Mouse (Mus musculus): Measurements from ENCODE around the gene Ifngr2.
A peak's percentile ranks its signal among the peaks of the same experiment; 100 is the strongest.

Ifngr2 gene

DNA sequence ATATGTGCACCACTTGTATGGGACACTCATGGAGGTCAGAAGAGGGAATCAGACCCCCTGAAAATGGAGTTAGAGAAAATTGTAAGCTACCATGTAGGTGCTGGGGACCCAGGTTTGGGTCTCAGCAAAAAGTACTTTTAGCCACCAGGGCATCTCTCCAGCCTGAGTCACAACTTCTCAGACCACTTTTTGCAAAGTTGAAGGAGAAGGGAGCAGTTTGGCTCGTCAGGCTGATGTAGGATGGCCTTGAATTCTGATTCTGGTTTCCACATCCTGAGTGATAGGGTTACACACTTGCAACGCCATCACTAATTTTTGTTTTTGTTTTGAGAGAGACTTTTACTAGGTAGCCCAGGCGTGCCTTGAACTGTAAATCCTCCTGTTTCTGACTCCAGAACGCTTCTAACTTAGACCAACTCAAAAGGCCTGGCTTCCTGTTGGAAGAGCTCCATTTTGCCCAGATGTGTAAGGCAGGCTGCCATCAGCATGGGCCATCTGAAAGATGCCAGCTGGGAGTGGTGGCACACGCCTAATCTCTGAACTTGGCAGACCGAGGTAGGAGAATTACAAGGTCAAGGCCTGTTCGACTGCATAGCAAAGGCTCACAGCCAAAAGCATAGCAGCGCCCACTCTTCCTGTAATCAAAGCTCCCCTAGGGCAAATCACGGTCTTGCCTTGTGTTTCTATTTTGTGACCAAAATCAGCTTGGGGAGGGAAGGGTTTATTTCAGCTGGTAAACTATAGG, 62.8 kb downstream of the Ifngr2 start:
- peak; percentile 61 for DNase-seq (ENCODE audit: low spot score)

DNA sequence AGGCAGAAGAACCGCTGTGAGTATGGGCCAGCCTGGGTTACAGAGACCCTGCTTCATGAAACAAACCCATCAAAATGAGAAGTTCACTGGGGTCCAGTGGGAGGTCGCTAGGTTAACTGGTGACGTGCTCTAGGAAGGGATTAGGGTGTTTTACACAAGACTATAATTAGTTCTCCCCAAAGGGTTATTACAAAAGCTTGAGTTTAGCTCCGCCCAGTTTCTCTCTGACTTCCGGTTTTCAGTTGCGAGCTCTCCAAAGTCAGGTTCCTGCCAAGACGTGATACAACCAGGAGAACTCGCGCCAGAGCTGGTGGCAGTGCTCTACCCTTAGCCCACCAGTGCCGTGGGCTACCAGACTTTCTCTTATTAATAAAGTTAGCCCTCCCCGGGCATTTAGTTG, 64.4 kb downstream of the Ifngr2 start:
- DNase-seq (ENCODE audit: low spot score): no peak

DNA sequence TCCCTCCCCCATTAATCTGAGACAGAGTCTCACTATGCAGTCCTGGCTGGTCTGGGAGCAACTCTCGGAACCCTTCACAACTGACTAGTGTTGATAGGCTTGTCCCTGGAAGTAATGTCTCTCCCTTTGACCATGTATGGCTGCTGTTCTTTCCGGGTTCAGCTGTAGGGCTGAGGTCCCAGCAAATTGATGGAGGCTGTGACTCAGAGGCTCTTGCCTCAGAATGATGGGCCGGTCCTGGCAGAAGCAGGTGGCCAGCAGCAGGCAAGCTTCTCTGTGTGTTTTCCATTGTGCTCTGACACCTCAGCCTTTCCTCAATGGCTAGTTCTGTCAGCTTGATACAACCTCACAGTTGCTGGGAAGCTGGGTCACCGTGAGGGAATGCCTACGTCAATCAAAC, 65.7 kb downstream of the Ifngr2 start:
- no peak for DNase-seq (ENCODE audit: low spot score)

DNA sequence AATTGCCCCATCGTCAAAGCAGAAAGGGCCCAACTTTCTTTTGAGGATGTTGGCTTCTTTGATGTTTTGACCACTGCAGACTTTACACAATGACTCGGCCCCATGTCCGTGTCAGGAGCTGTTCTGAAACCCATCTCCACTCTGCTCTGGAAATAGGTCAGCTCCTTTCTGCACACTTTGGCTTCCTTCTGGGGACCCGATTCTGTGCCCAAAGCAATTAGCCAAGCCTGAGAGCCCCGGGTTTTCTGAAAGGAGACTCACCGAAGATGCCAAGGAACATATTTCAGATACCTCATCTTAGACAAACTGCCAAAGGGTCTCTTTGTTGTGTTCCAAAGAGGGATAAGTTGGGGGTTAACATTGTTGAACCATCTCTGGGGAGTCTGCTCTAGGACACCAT, 67.7 kb downstream of the Ifngr2 start:
- DNase-seq (ENCODE audit: low spot score): no peak
